Mouse (Mus musculus) limb, embryonic 14.5 days (tissue): ENCODE measurements around the gene Mtmr11. TPM values are rescaled to one million over a fixed set of nuclear protein-coding genes. Genes with fewer than 3 reads are reported as not detected.

ENCODE experiments used
- ATAC-seq: fragments of 200-750 bp; cut with Nextera tagmentation; 2 replicates; pipeline ENCODE4 v1.8.0; 2017; ENCODE audit warnings: low read depth, moderate number of reproducible peaks, moderate TSS enrichment; ENCODE audit not compliant: low FRiP score
- DNase-seq: peaks from one replicate; pipeline ENCODE4 v3.0.0-alpha.2; 2015; ENCODE audit warnings: low spot score
- H3K27ac ChIP-seq: fragments of 300-500 bp; sonication (generic); replicated peaks from 2 replicates; pipeline ENCODE4 v1.5.1; 2014; ENCODE audit warnings: low read depth, mild to moderate bottlenecking, low read length, moderate library complexity, mixed read lengths
- H3K27me3 ChIP-seq: fragments of 300-500 bp; sonication (generic); 2 replicates; pipeline ENCODE4 v1.6.1; 2014; ENCODE audit warnings: low read length, mixed read lengths; ENCODE audit not compliant: control insufficient read depth, insufficient read depth
- H3K36me3 ChIP-seq: fragments of 300-500 bp; sonication (generic); 2 replicates; pipeline ENCODE4 v1.6.1; 2014; ENCODE audit warnings: mild to moderate bottlenecking, low read length, moderate library complexity, mixed read lengths; ENCODE audit not compliant: control insufficient read depth, insufficient read depth
- H3K4me1 ChIP-seq: fragments of 300-500 bp; sonication (generic); 2 replicates; pipeline ENCODE4 v1.6.1; 2014; ENCODE audit warnings: antibody characterized with exemption, low read length, mixed read lengths; ENCODE audit not compliant: control insufficient read depth, insufficient read depth
- H3K4me2 ChIP-seq: fragments of 300-500 bp; sonication (generic); replicated peaks from 2 replicates; pipeline ENCODE4 v1.6.1; 2014; ENCODE audit warnings: low read depth, mild to moderate bottlenecking, low read length, moderate library complexity; ENCODE audit not compliant: severe bottlenecking
- H3K4me3 ChIP-seq: fragments of 300-500 bp; sonication (generic); replicated peaks from 2 replicates; pipeline ENCODE4 v1.5.1; 2014; ENCODE audit warnings: low read length
- H3K9ac ChIP-seq: fragments of 300-500 bp; sonication (generic); 2 replicates; pipeline ENCODE4 v1.6.1; 2014; ENCODE audit warnings: mild to moderate bottlenecking, low read depth, low read length, moderate library complexity; ENCODE audit not compliant: severe bottlenecking
- H3K9me3 ChIP-seq: fragments of 300-500 bp; sonication (generic); 2 replicates; pipeline ENCODE4 v1.6.1; 2016; ENCODE audit warnings: low read length; ENCODE audit not compliant: control insufficient read depth
- POLR2A ChIP-seq: fragments of 200-500 bp; IDR thresholded peaks from 2 replicates; pipeline ENCODE4 v1.8.0; 2012; ENCODE audit warnings: inconsistent platforms, mild to moderate bottlenecking, moderate library complexity, borderline replicate concordance; ENCODE audit not compliant: insufficient read depth, insufficient read length; ENCODE audit errors: extremely low read depth
- WGBS: fragments of 180-500 bp; shearing (Covaris S2); extraction: QIAGEN DNeasy Blood & Tissue Kit; methylation state at CpG from one replicate; pipeline ENCODE4 v1.1.7; 2014; 5-methylcytosine and 5-hydroxymethylcytosine counted together
- polyA plus RNA-seq, 2 experiments: library from polyadenylated mRNA; depleted of rRNA in 1 of 2; stranded (reverse) in 1 of 2; unstranded in 1 of 2; fragments of >200 nt; fragmentation: Nextera tagmentation in 1 of 2; extraction: Ambion mirVana in 1 of 2; gene quantifications; 2 replicates each; pipeline versions ENCODE4 v1.2.1 to v1.2.3; 2012 to 2014

Gene Mtmr11
- polyA plus RNA-seq, 2 experiments = 27.5 to 42.9 TPM

GRCm38 (mm10) chr3:96163040-96163439 is 1.2 kb downstream of the Mtmr11 start:
- Histone ChIP-seq H3K27me3 (no peaks in the 10 kb centered on the region), H3K27ac (no peak overlapping the region), H3K4me3 (peak overlapping the region; percentile 54), H3K9ac (no peak overlapping the region; the same call in 1 of the 2 replicates), H3K36me3 (peaks cover 5% of the 10 kb centered on the region; the same call in 1 of the 2 replicates), H3K4me1 (peaks cover 17% of the 10 kb centered on the region), H3K9me3 (no peaks in the 10 kb centered on the region), H3K4me2 (peak overlapping the region; percentile 77)
- no peak for TF ChIP-seq POLR2A
- no peak for ATAC-seq
- 88% methylated on average over 6 of the region's 6 CpGs for WGBS
- no peak for DNase-seq

GRCm38 (mm10) chr3:96168466-96169158 is 6.8 kb downstream of the Mtmr11 start:
- DNase-seq (no peak), ATAC-seq (no peak)
- no peak overlapping the region for H3K4me2 ChIP-seq
- H3K27me3 ChIP-seq = no peaks in the 10 kb centered on the region
- H3K4me3 ChIP-seq = no peak overlapping the region
- peaks cover 10% of the 10 kb centered on the region for H3K4me1 ChIP-seq
- no peak overlapping the region for H3K27ac ChIP-seq
- 85% methylated on average over 12 of the region's 12 CpGs for WGBS
- H3K36me3 ChIP-seq = peaks cover 15% of the 10 kb centered on the region
- no peak overlapping the region for H3K9ac ChIP-seq
- TF ChIP-seq POLR2A = no peak
- H3K9me3 ChIP-seq = no peaks in the 10 kb centered on the region

DNA sequence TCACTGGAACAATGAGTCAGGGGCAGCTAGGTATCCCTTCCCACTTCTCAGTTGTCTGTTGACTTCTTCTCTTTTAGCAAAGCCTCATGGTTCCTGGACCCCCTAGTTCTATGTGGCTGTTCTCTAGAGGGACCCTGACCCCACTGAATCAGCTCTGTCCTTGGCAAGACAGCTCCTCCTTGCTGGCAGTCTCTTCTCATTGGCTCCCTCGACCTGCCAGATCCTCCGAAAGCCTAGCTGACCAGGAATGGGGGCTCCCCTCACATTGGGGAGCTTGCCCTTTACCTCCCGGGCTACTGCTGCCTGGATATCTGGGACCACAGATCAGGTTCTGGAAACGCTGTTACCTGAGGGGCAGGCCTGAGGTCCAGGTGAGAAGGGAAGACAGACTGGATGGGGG is 8.5 kb downstream of the Mtmr11 start:
- Histone ChIP-seq H3K27ac (no peak overlapping the region), H3K9ac (no peak overlapping the region), H3K36me3 (peaks cover 27% of the 10 kb centered on the region), H3K27me3 (no peaks in the 10 kb centered on the region), H3K9me3 (no peaks in the 10 kb centered on the region), H3K4me2 (no peak overlapping the region), H3K4me3 (no peak overlapping the region), H3K4me1 (peaks cover 12% of the 10 kb centered on the region)
- ATAC-seq = no peak
- 92% methylated on average over 4 of the region's 4 CpGs for WGBS
- TF ChIP-seq POLR2A = no peak
- no peak for DNase-seq

GRCm38 (mm10) chr3:96170976-96171545 is 9.3 kb downstream of the Mtmr11 start:
- 73% methylated on average over 10 of the region's 10 CpGs for WGBS
- peak overlapping the region; percentile 57 for H3K4me2 ChIP-seq
- ATAC-seq (no peak), DNase-seq (no peak)
- no peaks in the 10 kb centered on the region for H3K27me3 ChIP-seq
- peak overlapping the region; percentile 97; the same call in 1 of the 2 replicates for H3K27ac ChIP-seq
- H3K9ac ChIP-seq = peak overlapping the region; percentile 71; the same call in 1 of the 2 replicates
- H3K4me1 ChIP-seq = peaks cover 12% of the 10 kb centered on the region
- peak overlapping the region; percentile 90 for H3K4me3 ChIP-seq
- H3K9me3 ChIP-seq = no peaks in the 10 kb centered on the region
- H3K36me3 ChIP-seq = peaks cover 34% of the 10 kb centered on the region
- no peak for TF ChIP-seq POLR2A

- ATAC-seq = peak; percentile 12; the same call in 1 of the 2 replicates
Measured at GRCm38 (mm10) chr3:96171583-96172196, 9.9 kb downstream of the Mtmr11 start.

More at GRCm38 (mm10) chr3:96171583-96172196, 9.9 kb downstream of the Mtmr11 start:
- no peak for DNase-seq
- H3K4me2 ChIP-seq = peak overlapping the region; percentile 57
- H3K4me3 ChIP-seq = peak overlapping the region; percentile 90
- H3K9me3 ChIP-seq = no peaks in the 10 kb centered on the region
- H3K27me3 ChIP-seq = no peaks in the 10 kb centered on the region
- H3K4me1 ChIP-seq = peaks cover 12% of the 10 kb centered on the region
- H3K27ac ChIP-seq = peak overlapping the region; percentile 97
- peak overlapping the region; percentile 71 for H3K9ac ChIP-seq
- peaks cover 41% of the 10 kb centered on the region for H3K36me3 ChIP-seq
- WGBS = 17% methylated on average over 18 of the region's 18 CpGs
- TF ChIP-seq POLR2A = no peak
